Mouse (Mus musculus) CH12.LX (cell line): ENCODE results near the gene Sept9. TPM values are rescaled to one million over a fixed set of nuclear protein-coding genes. Genes with fewer than 3 reads are reported as not detected.

Source experiments
- DNase-seq: peaks from one replicate; pipeline ENCODE4 v3.0.0-alpha.2; 2013; ENCODE audit errors: extremely low read depth
- H3K27ac ChIP-seq: 2 replicates; pipeline ENCODE4 v1.5.1; 2012; ENCODE audit warnings: low read depth, mild to moderate bottlenecking, control low read depth, moderate library complexity; ENCODE audit not compliant: insufficient read depth
- H3K27me3 ChIP-seq: replicated peaks from 2 replicates; pipeline ENCODE3; 2012; ENCODE audit warnings: inconsistent platforms
- H3K36me3 ChIP-seq, 2 experiments: replicated peaks in 1 of 2; 2 replicates each; pipeline versions ENCODE3 to v1.6.1; 2012; ENCODE audit warnings: inconsistent platforms in 1 of 2, low read length in 1 of 2, mild to moderate bottlenecking in 1 of 2, mixed read lengths in 1 of 2, moderate library complexity in 1 of 2; ENCODE audit not compliant: control insufficient read depth in 1 of 2, insufficient read depth in 1 of 2
- H3K4me1 ChIP-seq, 2 experiments: 2 replicates each; pipeline ENCODE4 v1.6.1; 2012; ENCODE audit warnings: inconsistent platforms in 1 of 2, moderate library complexity in 1 of 2; ENCODE audit not compliant: insufficient read depth in 2 of 2, control insufficient read depth in 1 of 2
- H3K4me2 ChIP-seq: 2 replicates; pipeline ENCODE4 v1.6.1; 2012; ENCODE audit warnings: low read depth, mild to moderate bottlenecking, control low read depth; ENCODE audit not compliant: poor library complexity, insufficient read depth, severe bottlenecking
- H3K4me3 ChIP-seq, 3 experiments: fragments of 150-350 bp in 1 of 3; sonication (generic) in 1 of 3; replicated peaks in 1 of 3; 2 replicates each; pipeline versions ENCODE3 to v1.5.1; 2011 to 2012; ENCODE audit warnings: low read depth in 2 of 3, low read length in 2 of 3, mild to moderate bottlenecking in 2 of 3, moderate library complexity in 2 of 3, control low read depth in 1 of 3, improper control_type of control experiment in 1 of 3, inconsistent platforms in 1 of 3, mixed read lengths in 1 of 3; ENCODE audit not compliant: poor library complexity in 1 of 3
- H3K79me2 ChIP-seq: replicated peaks from 2 replicates; pipeline ENCODE4 v1.6.1; 2012; ENCODE audit warnings: mild to moderate bottlenecking, moderate library complexity; ENCODE audit not compliant: control insufficient read depth, poor library complexity, insufficient read depth, severe bottlenecking; ENCODE audit errors: extremely low read depth
- H3K9ac ChIP-seq: 2 replicates; pipeline ENCODE4 v1.6.1; 2012; ENCODE audit warnings: low read depth, mild to moderate bottlenecking, control low read depth, moderate library complexity; ENCODE audit not compliant: insufficient read depth
- H3K9me3 ChIP-seq: replicated peaks from 2 replicates; pipeline ENCODE3; 2012; ENCODE audit warnings: low read length, inconsistent platforms, mixed read lengths
- CTCF ChIP-seq, 2 experiments: IDR thresholded peaks in 1 of 2; conservative IDR thresholded peaks in 1 of 2; 2 replicates each; pipeline ENCODE4 v1.5.1; 2011 to 2012; ENCODE audit warnings: low read depth in 2 of 2, low read length in 2 of 2, improper control_type of control experiment in 1 of 2, inconsistent platforms in 1 of 2, mild to moderate bottlenecking in 1 of 2, moderate library complexity in 1 of 2
- ELF1 ChIP-seq: IDR thresholded peaks from 2 replicates; pipeline ENCODE4 v1.6.1; 2014; ENCODE audit warnings: low read depth, mild to moderate bottlenecking, inconsistent platforms, low read length, improper control_type of control experiment
- EP300 ChIP-seq: IDR thresholded peaks from 2 replicates; pipeline ENCODE4 v1.6.1; 2011; ENCODE audit warnings: low read length, improper control_type of control experiment
- IRF4 ChIP-seq: IDR thresholded peaks from 2 replicates; pipeline ENCODE4 v1.6.1; 2014; ENCODE audit warnings: low read depth, mild to moderate bottlenecking, inconsistent platforms, low read length, improper control_type of control experiment
- MAFK ChIP-seq: IDR thresholded peaks from 2 replicates; pipeline ENCODE4 v1.6.1; 2011; ENCODE audit warnings: low read length, improper control_type of control experiment; ENCODE audit not compliant: insufficient replicate concordance
- MEF2A ChIP-seq: IDR thresholded peaks from 2 replicates; pipeline ENCODE4 v1.6.1; 2014; ENCODE audit warnings: low read depth, mild to moderate bottlenecking, inconsistent platforms, low read length, improper control_type of control experiment, borderline replicate concordance
- MYC ChIP-seq: IDR thresholded peaks from 2 replicates; pipeline ENCODE4 v1.6.1; 2011; ENCODE audit warnings: low read depth, mild to moderate bottlenecking, improper control_type of control experiment, low read length
- POLR2AphosphoS2 ChIP-seq: IDR thresholded peaks from 2 replicates; pipeline ENCODE4 v1.6.1; 2011; ENCODE audit warnings: low read depth, low read length, improper control_type of control experiment
- SIN3A ChIP-seq: IDR thresholded peaks from 2 replicates; pipeline ENCODE4 v1.6.1; 2012; ENCODE audit warnings: low read length, improper control_type of control experiment, inconsistent platforms
- TCF12 ChIP-seq: IDR thresholded peaks from 2 replicates; pipeline ENCODE4 v1.6.1; 2014; ENCODE audit warnings: low read depth, mild to moderate bottlenecking, inconsistent platforms, low read length, improper control_type of control experiment
- UBTF ChIP-seq: IDR thresholded peaks from 2 replicates; pipeline ENCODE4 v1.6.1; 2012; ENCODE audit warnings: low read depth, mild to moderate bottlenecking, inconsistent platforms, low read length, improper control_type of control experiment, moderate library complexity
- ZKSCAN1 ChIP-seq: IDR thresholded peaks from 2 replicates; pipeline ENCODE4 v1.6.1; 2012; ENCODE audit warnings: low read depth, inconsistent platforms, low read length, improper control_type of control experiment, borderline replicate concordance
- dilution Hi-C: fragments of 300-500 bp; cut with MboI; formaldehyde crosslinking; loops from 2 replicates; pipeline ENCODE4 v1.14.3; 2020; ENCODE audit warnings: low sequenced_read_pairs; ENCODE audit not compliant: extremely low pct_unique_long_range_greater_than_20kb, extremely low pct_ligation_motif_present
- in situ Hi-C: fragments of 300-500 bp; cut with MboI; formaldehyde crosslinking; loops from 3 replicates; pipeline ENCODE4 v1.14.3; 2019; ENCODE audit warnings: low sequenced_read_pairs, low pct_ligation_motif_present, low pct_unique_long_range_greater_than_20kb, mixed read lengths
- polyA plus RNA-seq: library from polyadenylated mRNA; unstranded; fragments of >175 nt; gene quantifications from 2 replicates; pipeline ENCODE4 v1.2.1, GENCODE M21; 2012; ENCODE audit warnings: low read depth; ENCODE audit not compliant: insufficient read length
- total RNA-seq, 2 experiments: library from RNA; depleted of rRNA; stranded (reverse); fragments of 300-350 nt in 1 of 2; fragments of >200 nt in 1 of 2; gene quantifications; 2 replicates each; pipeline ENCODE4 v1.2.3; 2012 to 2014

The Sept9 gene
- total and polyA plus RNA-seq, 3 experiments, result 47.6 to 128 (median 110) TPM

DNA sequence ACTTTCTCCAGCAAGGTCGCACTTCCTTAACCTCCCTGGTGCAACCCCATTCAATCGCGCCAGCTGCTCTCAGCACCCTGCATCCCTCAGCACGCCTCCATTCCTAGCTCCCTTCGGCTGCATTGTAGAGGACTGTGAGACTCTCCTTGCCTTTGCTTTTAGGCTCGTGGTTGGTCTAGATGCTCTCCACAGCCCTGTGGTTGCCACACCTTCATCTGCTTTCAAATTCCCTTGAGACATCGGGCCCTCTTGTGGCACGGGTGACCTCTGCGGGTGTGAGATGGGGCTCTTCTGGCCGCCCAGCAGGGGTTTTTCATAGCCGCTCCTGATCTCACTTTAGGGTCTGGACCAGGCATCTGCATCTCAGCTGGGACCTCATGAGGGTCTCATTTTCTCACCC lies 203.1 kb downstream of the Sept9 start (continued):
- peak; percentile 55; the same call in 1 of the 2 replicates for TF ChIP-seq SIN3A
- TF ChIP-seq MYC, result 0 out of 2 replicates have a peak, but pooled peaks have one; percentile 33
- peak; percentile 67; the same call in 1 of the 2 replicates for TF ChIP-seq IRF4
- TF ChIP-seq EP300, result peak; percentile 56
- peak in 1 of 2 experiments; percentile 67; a peak in 2 of 4 replicates for TF ChIP-seq CTCF (conservative IDR thresholded peaks at IDR 0.05 in 1 of 2, IDR thresholded peaks at IDR 0.05 in 1 of 2; ENCODE audit: low read depth in 2 of 2, low read length in 2 of 2)
- TF ChIP-seq POLR2AphosphoS2, result no peak
- TF ChIP-seq ELF1, result 0 out of 2 replicates have a peak, but pooled peaks have one; percentile 42

DNA sequence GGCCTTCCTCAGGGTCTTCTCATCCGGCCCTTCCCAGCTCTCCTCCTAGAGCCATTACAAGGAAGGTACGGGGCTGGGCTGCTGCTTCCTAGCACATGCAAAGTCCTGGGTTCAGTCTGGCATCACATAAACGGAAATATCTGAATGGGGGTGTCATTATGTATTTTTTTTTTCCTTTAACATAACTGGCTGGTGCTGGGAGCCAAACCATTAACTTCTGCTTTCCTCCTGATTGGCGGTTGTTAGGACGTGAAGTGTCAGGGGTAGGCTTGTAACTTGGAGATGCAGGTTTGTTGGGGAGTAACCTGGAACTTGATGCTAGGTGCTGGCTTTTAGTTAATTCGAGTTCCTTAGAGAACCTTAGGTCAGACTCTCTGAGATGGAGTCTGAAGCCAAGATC lies 203.6 kb downstream of the Sept9 start:
- H3K4me3 ChIP-seq, result no peak overlapping the region
- TF ChIP-seq MAFK, result no peak
- TF ChIP-seq IRF4, result no peak
- TF ChIP-seq, all 38 proteins: peak for 0
- no peak for DNase-seq

DNA sequence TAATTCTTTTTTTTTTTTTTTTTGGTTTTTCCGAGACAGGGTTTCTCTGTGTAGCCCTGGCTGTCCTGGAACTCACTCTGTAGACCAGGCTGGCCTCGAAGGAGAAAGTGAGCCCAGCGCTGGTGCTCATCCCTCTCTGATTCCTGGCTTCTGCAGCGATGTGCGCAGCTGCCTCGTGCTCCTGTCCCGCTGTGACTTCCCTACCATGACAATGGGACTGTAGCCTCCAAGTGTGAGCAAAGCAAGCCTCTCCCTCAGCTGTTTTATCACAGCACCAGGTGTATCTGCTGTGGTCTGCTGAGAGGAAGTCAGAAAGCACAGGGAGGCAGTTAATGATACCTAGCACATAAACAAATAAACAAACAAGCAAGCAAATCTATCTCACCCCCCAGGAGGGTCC lies 204.3 kb downstream of the Sept9 start:
- no peak overlapping the region for H3K27ac ChIP-seq
- H3K4me3 ChIP-seq, result no peak overlapping the region
- no peak for TF ChIP-seq SIN3A
- DNase-seq, result no peak
- H3K4me2 ChIP-seq, result no peak overlapping the region
- H3K4me1 ChIP-seq, result peaks cover 14 to 27% of the 10 kb centered on the region in 2 experiments
- H3K27me3 ChIP-seq, result peaks cover 3% of the 10 kb centered on the region
- dilution Hi-C loops (no loop called here), in situ Hi-C loops (no loop called here)
- H3K36me3 ChIP-seq, result no peaks in the 10 kb centered on the region
- no peak overlapping the region for H3K9ac ChIP-seq
- H3K9me3 ChIP-seq, result no peaks in the 10 kb centered on the region
- H3K79me2 ChIP-seq, result no peaks in the 10 kb centered on the region

More for the DNA sequence above, 203.6 kb downstream of the Sept9 start:
- in situ Hi-C loops, result no loop called here
- Histone ChIP-seq H3K27ac (no peak overlapping the region), H3K27me3 (peaks cover 3% of the 10 kb centered on the region), H3K4me1 (peaks cover 14 to 34% of the 10 kb centered on the region in 2 experiments), H3K36me3 (no peaks in the 10 kb centered on the region), H3K9ac (no peak overlapping the region), H3K9me3 (no peaks in the 10 kb centered on the region), H3K4me2 (0 out of 2 replicates have a peak overlapping the region, but pooled peaks have one; percentile 35), H3K79me2 (no peaks in the 10 kb centered on the region)
- dilution Hi-C loops, result no loop called here

DNA sequence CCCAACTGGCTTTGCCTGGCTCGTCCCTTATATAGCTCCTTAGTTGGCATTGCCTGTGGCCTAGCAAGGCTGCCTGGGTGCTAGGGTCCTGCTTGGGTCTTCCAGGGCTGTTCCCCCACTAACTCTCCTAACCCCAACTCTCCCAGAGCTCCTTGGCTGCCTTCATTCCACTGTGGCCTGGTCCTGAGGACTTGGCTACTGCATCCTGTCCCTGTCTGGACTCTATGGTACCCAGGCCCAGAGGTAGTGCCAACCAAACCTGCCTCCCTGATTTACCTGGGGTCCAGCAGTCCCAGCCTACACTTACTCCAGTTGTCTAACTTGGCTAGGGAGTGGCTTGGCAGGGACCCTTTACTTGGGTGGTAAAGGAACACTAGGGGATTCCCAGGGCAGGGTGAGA lies 207.2 kb downstream of the Sept9 start:
- Histone ChIP-seq H3K4me3 (no peak overlapping the region), H3K79me2 (no peaks in the 10 kb centered on the region), H3K4me1 (peaks cover 14 to 26% of the 10 kb centered on the region in 2 experiments), H3K27ac (no peak overlapping the region), H3K36me3 (no peaks in the 10 kb centered on the region), H3K9me3 (peaks cover 2% of the 10 kb centered on the region), H3K27me3 (peaks cover 3% of the 10 kb centered on the region), H3K9ac (no peak overlapping the region)
- dilution Hi-C loops, result no loop called here
- no peak for DNase-seq
- no peak for TF ChIP-seq MEF2A
- no peak for TF ChIP-seq ZKSCAN1
- TF ChIP-seq UBTF, result no peak
- TF ChIP-seq EP300, result no peak
- TF ChIP-seq SIN3A, result no peak
- no peak for TF ChIP-seq TCF12
- no peak for TF ChIP-seq CTCF (conservative IDR thresholded peaks at IDR 0.05 in 1 of 2, IDR thresholded peaks at IDR 0.05 in 1 of 2; ENCODE audit: low read depth in 2 of 2, low read length in 2 of 2)
- TF ChIP-seq, all 38 proteins: peak for 0
- in situ Hi-C loops, result no loop called here
- H3K4me2 ChIP-seq, result no peak overlapping the region
